Comparison of ENCODE assay signal across 8 mouse cellular contexts in the genomic region with DNA sequence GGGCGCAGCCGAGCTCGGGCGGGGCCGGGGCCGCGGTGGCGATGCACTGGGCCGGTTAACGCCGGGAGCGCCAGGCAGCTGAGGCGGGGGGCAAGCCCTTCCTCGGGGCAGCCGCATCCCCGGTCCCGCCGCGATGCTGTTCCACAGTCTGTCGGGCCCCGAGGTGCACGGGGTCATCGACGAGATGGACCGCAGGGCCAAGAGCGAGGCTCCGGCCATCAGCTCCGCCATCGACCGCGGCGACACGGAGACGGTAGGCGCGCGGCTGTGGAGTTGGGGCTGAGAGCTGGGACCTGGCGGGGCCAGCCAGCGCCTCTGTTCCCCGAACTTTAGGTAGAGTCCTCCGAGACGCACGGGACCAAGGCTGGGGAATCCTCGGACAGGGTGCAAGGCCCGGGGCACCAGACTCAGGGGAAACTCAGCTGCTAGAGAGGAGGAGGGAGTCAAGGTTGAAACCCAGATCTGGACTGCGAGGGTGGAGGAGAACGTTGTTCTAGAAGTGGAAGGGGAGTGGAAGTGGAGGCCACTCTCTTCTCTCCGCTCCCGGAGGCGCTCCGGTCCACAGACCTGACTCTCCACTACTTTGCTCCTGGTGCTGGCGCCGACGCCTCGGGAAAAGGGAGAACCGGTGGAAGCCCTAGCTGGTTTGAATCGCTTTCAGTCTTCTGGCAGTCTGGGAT. TPM values are rescaled to one million over a fixed set of nuclear protein-coding genes. Genes with fewer than 3 reads are reported as not detected.
DNase-seq lines count a peak whose midpoint lies in the region; ATAC-seq lines count a peak whose summit lies in the region.

No protein-coding gene starts in this region.

- peaks cover 62% of the 10 kb centered on the region for H3K4me1 ChIP-seq in megakaryocyte, embryonic 14.5 days
- peaks cover 60% of the 10 kb centered on the region for H3K4me1 ChIP-seq in embryonic facial prominence, embryonic 15.5 days
- peaks cover 29% of the 10 kb centered on the region for H3K4me1 ChIP-seq in intestine, embryonic 15.5 days (replicated peaks)
- H3K4me1 ChIP-seq in neural tube, embryonic 13.5 days (replicated peaks), result peaks cover 59% of the 10 kb centered on the region

- no peak for DNase-seq in cerebellum, postnatal 25 days
- no peak for DNase-seq in lung, postnatal 10 days

- H3K4me3 ChIP-seq in megakaryocyte, embryonic 14.5 days (replicated peaks), result peak overlapping the region; percentile 89
- peak overlapping the region; percentile 48 for H3K4me3 ChIP-seq in embryonic facial prominence, embryonic 15.5 days (replicated peaks)
- H3K4me3 ChIP-seq in intestine, embryonic 15.5 days (replicated peaks), result peak overlapping the region; percentile 37
- H3K4me3 ChIP-seq in neural tube, embryonic 13.5 days, result peak overlapping the region; percentile 37

- peak overlapping the region; percentile 89 for H3K4me2 ChIP-seq in embryonic facial prominence, embryonic 15.5 days (replicated peaks)
- peak overlapping the region; percentile 84 for H3K4me2 ChIP-seq in intestine, embryonic 15.5 days (replicated peaks)
- peak overlapping the region; percentile 59 for H3K4me2 ChIP-seq in neural tube, embryonic 13.5 days

- no peaks in the 10 kb centered on the region for H3K9me3 ChIP-seq in megakaryocyte, embryonic 14.5 days
- no peaks in the 10 kb centered on the region for H3K9me3 ChIP-seq in embryonic facial prominence, embryonic 15.5 days (replicated peaks)
- no peaks in the 10 kb centered on the region for H3K9me3 ChIP-seq in intestine, embryonic 15.5 days
- H3K9me3 ChIP-seq in neural tube, embryonic 13.5 days, result no peaks in the 10 kb centered on the region

- H3K36me3 ChIP-seq in megakaryocyte, embryonic 14.5 days (replicated peaks; ENCODE audit: low read length), result no peaks in the 10 kb centered on the region
- no peaks in the 10 kb centered on the region for H3K36me3 ChIP-seq in embryonic facial prominence, embryonic 15.5 days
- no peaks in the 10 kb centered on the region for H3K36me3 ChIP-seq in intestine, embryonic 15.5 days
- no peaks in the 10 kb centered on the region for H3K36me3 ChIP-seq in neural tube, embryonic 13.5 days

- H3K27ac ChIP-seq in embryonic facial prominence, embryonic 15.5 days (replicated peaks), result no peak overlapping the region
- H3K27ac ChIP-seq in intestine, embryonic 15.5 days, result no peak overlapping the region
- H3K27ac ChIP-seq in neural tube, embryonic 13.5 days (replicated peaks), result no peak overlapping the region

- ATAC-seq in megakaryocyte, adult 5-6 weeks (ENCODE audit: poor library complexity, severe bottlenecking), result no peak
- ATAC-seq in embryonic facial prominence, embryonic 15.5 days (ENCODE audit: insufficient number of reproducible peaks, low FRiP score, low TSS enrichment, low read depth), result no peak
- ATAC-seq in intestine, embryonic 15.5 days, result peak; percentile 4; the same call in 1 of the 2 replicates
- peak; percentile 23; the same call in 1 of the 2 replicates for ATAC-seq in neural tube, embryonic 13.5 days (ENCODE audit: low read depth)
- no peak for ATAC-seq in erythroid progenitor cell, adult 5-6 weeks (replicated peaks; ENCODE audit: low FRiP score, poor library complexity, severe bottlenecking)

- H3K27me3 ChIP-seq in megakaryocyte, embryonic 14.5 days (replicated peaks), result peaks cover 99% of the 10 kb centered on the region
- peaks cover 99% of the 10 kb centered on the region for H3K27me3 ChIP-seq in embryonic facial prominence, embryonic 15.5 days
- peaks cover 98% of the 10 kb centered on the region for H3K27me3 ChIP-seq in intestine, embryonic 15.5 days (replicated peaks)
- H3K27me3 ChIP-seq in neural tube, embryonic 13.5 days, result peaks cover 99% of the 10 kb centered on the region

- under 1% methylated on average over 54 of the region's 57 CpGs for WGBS in embryonic facial prominence, embryonic 15.5 days
- WGBS in intestine, embryonic 15.5 days, result 1% methylated on average over 57 of the region's 57 CpGs
- under 1% methylated on average over 55 of the region's 57 CpGs for WGBS in neural tube, embryonic 13.5 days

- H3K9ac ChIP-seq in embryonic facial prominence, embryonic 15.5 days, result 0 out of 2 replicates have a peak overlapping the region, but pooled peaks have one; percentile 16
- H3K9ac ChIP-seq in intestine, embryonic 15.5 days, result no peak overlapping the region
- H3K9ac ChIP-seq in neural tube, embryonic 13.5 days, result peak overlapping the region; percentile 47; the same call in 1 of the 2 replicates

RNA-seq across cellular contexts. Expression of gene Lhx2, which starts 12.7 kb away (rescaled TPM):
- 0.03 TPM in 1 of 2 replicates, not detected in the other for polyA plus RNA-seq in megakaryocyte, embryonic 14.5 days (2012; ENCODE audit: insufficient read depth, low replicate concordance)
- 0.18 and 1.0 TPM in 2 replicates for total RNA-seq in megakaryocyte, adult 5-6 weeks (2015)
- total RNA-seq in megakaryocyte, adult 5-6 weeks (2017), result not detected in 2 replicates
- polyA plus RNA-seq in embryonic facial prominence, embryonic 15.5 days (2015; fragmentation: Nextera tagmentation; extraction: Ambion mirVana), result 17.1 and 19.6 TPM in 2 replicates
- 0.09 and 0.44 TPM in 2 replicates for polyA plus RNA-seq in intestine, embryonic 15.5 days (2015; fragmentation: Nextera tagmentation; extraction: Ambion mirVana)
- polyA plus RNA-seq in neural tube, embryonic 13.5 days (2015; fragmentation: Nextera tagmentation; extraction: Ambion mirVana), result 3.7 and 4.3 TPM in 2 replicates
- not detected in 2 replicates for total RNA-seq in erythroid progenitor cell, adult 5-6 weeks (2015; ENCODE audit: low replicate concordance)
- not detected in 2 replicates for total RNA-seq in erythroid progenitor cell, adult 5-6 weeks (2017; ENCODE audit: low replicate concordance)

Comparison
In these comparisons a context has a peak if more than half of its experiments do, and no peak if none do; other contexts are left out.
1. H3K4me3 ChIP-seq: peak in every context shown above with its lines; median percentile 89 in megakaryocyte, embryonic 14.5 days; 48 in embryonic facial prominence, embryonic 15.5 days; 37 in intestine, embryonic 15.5 days; 37 in neural tube, embryonic 13.5 days.
2. ATAC-seq: peak in intestine, embryonic 15.5 days (single experiment) and neural tube, embryonic 13.5 days (single experiment); none in megakaryocyte, adult 5-6 weeks (single experiment), embryonic facial prominence, embryonic 15.5 days (single experiment) and erythroid progenitor cell, adult 5-6 weeks (single experiment).
3. Peak in every context shown above with its lines, with median percentiles within 50 percentile points of each other: H3K4me2 ChIP-seq.